12 mouse cellular contexts compared by ENCODE assay signal in genomic region chr11:94938296-94938695, GRCm38 (mm10). TPM values are rescaled to one million over a fixed set of nuclear protein-coding genes. Genes with fewer than 3 reads are reported as not detected.
A peak's percentile ranks its signal among the peaks of the same experiment; 100 is the strongest.
DNase-seq lines count a peak whose midpoint lies in the region; ATAC-seq and TF ChIP-seq lines count a peak whose summit lies in the region.
"Had no signal": no experiment of that assay in that cellular context is flagged by ENCODE, and none has a peak within 500 bp of the region (broad histone marks: within the 10 kb centered on the region; RNA-seq: fewer than 3 reads in every experiment).

No protein-coding gene starts in this region.

- H3K27ac ChIP-seq in lung, embryonic 16.5 days (ENCODE audit: low read length), result peak overlapping the region; percentile 30; the same call in 1 of the 2 replicates
- H3K27ac ChIP-seq in intestine, postnatal 0 days (ENCODE audit: low read depth, low read length), result no peak overlapping the region
- peak overlapping the region; percentile 61; the same call in 1 of the 2 replicates for H3K27ac ChIP-seq in stomach, postnatal 0 days (replicated peaks)

- H3K9ac ChIP-seq in lung, embryonic 16.5 days (ENCODE audit: low read length), result peak overlapping the region; percentile 36
- H3K9ac ChIP-seq in intestine, postnatal 0 days (ENCODE audit: low read depth, low read length), result no peak overlapping the region
- H3K9ac ChIP-seq in stomach, postnatal 0 days (ENCODE audit: low read length), result peak overlapping the region; percentile 82

- no peak for ATAC-seq in lung, embryonic 16.5 days (ENCODE audit: low read depth)
- ATAC-seq in intestine, postnatal 0 days, result no peak
- ATAC-seq in stomach, postnatal 0 days (ENCODE audit: low FRiP score, low TSS enrichment), result no peak

- H3K27me3 ChIP-seq in lung, embryonic 16.5 days (ENCODE audit: control insufficient read depth, insufficient read depth, low read depth, low read length), result peaks cover 4% of the 10 kb centered on the region; the same call in 1 of the 2 replicates
- peaks cover 35% of the 10 kb centered on the region for H3K27me3 ChIP-seq in intestine, postnatal 0 days (replicated peaks; ENCODE audit: control insufficient read depth, insufficient read depth, low read length)
- no peaks in the 10 kb centered on the region for H3K27me3 ChIP-seq in stomach, postnatal 0 days (ENCODE audit: control insufficient read depth, insufficient read depth, low read length)

- H3K36me3 ChIP-seq in lung, embryonic 16.5 days (ENCODE audit: control insufficient read depth, insufficient read depth, low read length), result peaks cover 17% of the 10 kb centered on the region; the same call in 1 of the 2 replicates
- H3K36me3 ChIP-seq in intestine, postnatal 0 days (ENCODE audit: control insufficient read depth, insufficient read depth), result peaks cover 13% of the 10 kb centered on the region; the same call in 1 of the 2 replicates
- H3K36me3 ChIP-seq in stomach, postnatal 0 days (ENCODE audit: control insufficient read depth, insufficient read depth, low read length), result peaks cover 32% of the 10 kb centered on the region

- intact Hi-C loops in left cerebral cortex, postnatal 4 days (cut with DNase I), result loop anchor here (5.0 kb wide), 2 partner anchors 34 to 206 kb away; no protein-coding TSS in a partner anchor

- TF ChIP-seq CTCF in intestine, postnatal 0 days (IDR thresholded peaks at IDR 0.05; ENCODE audit: low read depth), result no peak
- TF ChIP-seq CTCF in stomach, postnatal 0 days (IDR thresholded peaks at IDR 0.05; ENCODE audit: low read depth), result no peak

- peak overlapping the region; percentile 49 for H3K4me2 ChIP-seq in lung, embryonic 16.5 days (ENCODE audit: low read depth, low read length)
- H3K4me2 ChIP-seq in intestine, postnatal 0 days (replicated peaks; ENCODE audit: low read depth), result peak overlapping the region; percentile 69
- peak overlapping the region; percentile 57 for H3K4me2 ChIP-seq in stomach, postnatal 0 days (replicated peaks; ENCODE audit: low read depth)

- no peaks in the 10 kb centered on the region for H3K9me3 ChIP-seq in lung, embryonic 16.5 days (ENCODE audit: control insufficient read depth, low read length)
- H3K9me3 ChIP-seq in intestine, postnatal 0 days (ENCODE audit: control insufficient read depth), result no peaks in the 10 kb centered on the region
- H3K9me3 ChIP-seq in stomach, postnatal 0 days (ENCODE audit: control insufficient read depth, low read length), result no peaks in the 10 kb centered on the region

- 17% methylated on average over 9 of the region's 9 CpGs for WGBS in lung, embryonic 16.5 days
- 22% methylated on average over 9 of the region's 9 CpGs for WGBS in intestine, postnatal 0 days
- 16% methylated on average over 9 of the region's 9 CpGs for WGBS in stomach, postnatal 0 days

- peak overlapping the region; percentile 65 for H3K4me3 ChIP-seq in lung, embryonic 16.5 days (ENCODE audit: low read length)
- H3K4me3 ChIP-seq in intestine, postnatal 0 days (ENCODE audit: low read depth, low read length), result peak overlapping the region; percentile 46
- peak overlapping the region; percentile 66 for H3K4me3 ChIP-seq in stomach, postnatal 0 days (ENCODE audit: low read depth, low read length)

- no peak for TF ChIP-seq EP300 in stomach, postnatal 0 days (optimal IDR thresholded peaks at IDR 0.05)

- DNase-seq in gastrocnemius, postnatal 25 days, result peak; percentile 29
- no peak for DNase-seq in gastrocnemius, adult 8-10 months (ENCODE audit: low spot score in 2 of 2)
- no peak for DNase-seq in lung, postnatal 14 days
- no peak for DNase-seq in stomach, postnatal 0 days (ENCODE audit: low spot score)
- DNase-seq in adrenal gland, postnatal 10 days, result no peak
- DNase-seq in left cerebral cortex, postnatal 4 days, result no peak

- H3K4me1 ChIP-seq in lung, embryonic 16.5 days (replicated peaks; ENCODE audit: control insufficient read depth, insufficient read depth, low read length), result peaks cover 24% of the 10 kb centered on the region
- H3K4me1 ChIP-seq in intestine, postnatal 0 days (replicated peaks; ENCODE audit: control insufficient read depth, insufficient read depth, low read length), result no peaks in the 10 kb centered on the region
- H3K4me1 ChIP-seq in stomach, postnatal 0 days (replicated peaks; ENCODE audit: control insufficient read depth, insufficient read depth), result no peaks in the 10 kb centered on the region; the same call in 1 of the 2 replicates

RNA-seq across cellular contexts. Expression of gene Col1a1, which starts 2.3 kb away (rescaled TPM):
- 1,000 to 10,000 TPM; 1,080 to 1,200 TPM for total RNA-seq in gastrocnemius, postnatal 25 days (2021)
- 10 to 100 TPM; 30.9 to 90.6 (median 45.9) TPM for total RNA-seq in gastrocnemius, adult 8-10 months (2022)
- polyA plus RNA-seq in lung, embryonic 16.5 days (2015; fragmentation: Nextera tagmentation; extraction: Ambion mirVana), result 1,180 and 1,421 TPM in 2 replicates
- 338 and 367 TPM in 2 replicates for polyA plus RNA-seq in intestine, postnatal 0 days (2015; fragmentation: Nextera tagmentation; extraction: Ambion mirVana)
- 816 and 869 TPM in 2 replicates for polyA plus RNA-seq in stomach, postnatal 0 days (2015; fragmentation: Nextera tagmentation; extraction: Ambion mirVana)
- 1,000 to 10,000 TPM in 1 of 2 experiments, 100 to 1,000 TPM in 1; 763 to 1,573 TPM for total RNA-seq in adrenal gland, postnatal 10 days (2021)
- 10 to 100 TPM; 62.8 to 70.4 TPM for total RNA-seq in left cerebral cortex, postnatal 4 days (2021)
- total RNA-seq: hematopoietic stem cell, adult 5-6 weeks had no signal

RNA-seq across cellular contexts. Expression of gene Hils1, which starts 29.1 kb away (rescaled TPM):
- total RNA-seq in gastrocnemius, postnatal 25 days (2021), result not detected
- not detected for total RNA-seq in gastrocnemius, adult 8-10 months (2022)
- not detected in 2 replicates for polyA plus RNA-seq in lung, embryonic 16.5 days (2015; fragmentation: Nextera tagmentation; extraction: Ambion mirVana)
- polyA plus RNA-seq in intestine, postnatal 0 days (2015; fragmentation: Nextera tagmentation; extraction: Ambion mirVana), result not detected in 2 replicates
- not detected in 2 replicates for polyA plus RNA-seq in stomach, postnatal 0 days (2015; fragmentation: Nextera tagmentation; extraction: Ambion mirVana)
- total RNA-seq in adrenal gland, postnatal 10 days (2021), result not detected
- total RNA-seq in left cerebral cortex, postnatal 4 days (2021), result under 1 TPM in 1 of 2 experiments, not detected in 1; 0.46 TPM
- total RNA-seq: hematopoietic stem cell, adult 5-6 weeks; left cerebral cortex, postnatal 25 days had no signal
- polyA plus RNA-seq: C2C12; spleen, adult 2 months had no signal

RNA-seq across cellular contexts. Expression of gene Sgca, which starts 37.8 kb away (rescaled TPM):
- total RNA-seq in gastrocnemius, postnatal 25 days (2021), result 100 to 1,000 TPM; 255 to 276 TPM
- total RNA-seq in gastrocnemius, adult 8-10 months (2022), result 100 to 1,000 TPM; 272 to 306 (median 288) TPM
- polyA plus RNA-seq in lung, embryonic 16.5 days (2015; fragmentation: Nextera tagmentation; extraction: Ambion mirVana), result 1.3 and 1.4 TPM in 2 replicates
- polyA plus RNA-seq in intestine, postnatal 0 days (2015; fragmentation: Nextera tagmentation; extraction: Ambion mirVana), result 0.18 and 0.55 TPM in 2 replicates
- polyA plus RNA-seq in stomach, postnatal 0 days (2015; fragmentation: Nextera tagmentation; extraction: Ambion mirVana), result 0.47 and 0.80 TPM in 2 replicates
- total RNA-seq in adrenal gland, postnatal 10 days (2021), result 10 to 100 TPM in 1 of 2 experiments, 1 to 10 TPM in 1; 4.5 to 16.8 TPM
- not detected for total RNA-seq in left cerebral cortex, postnatal 4 days (2021)
- total RNA-seq: hematopoietic stem cell, adult 5-6 weeks had no signal

RNA-seq across cellular contexts. Expression of gene Ppp1r9b, which starts 52.5 kb away (rescaled TPM):
- total RNA-seq in gastrocnemius, postnatal 25 days (2021), result 10 to 100 TPM; 21.8 to 30.0 TPM
- 10 to 100 TPM; 15.8 to 23.9 (median 19.4) TPM for total RNA-seq in gastrocnemius, adult 8-10 months (2022)
- polyA plus RNA-seq in lung, embryonic 16.5 days (2015; fragmentation: Nextera tagmentation; extraction: Ambion mirVana), result 8.2 and 8.3 TPM in 2 replicates
- 6.3 and 7.1 TPM in 2 replicates for polyA plus RNA-seq in intestine, postnatal 0 days (2015; fragmentation: Nextera tagmentation; extraction: Ambion mirVana)
- polyA plus RNA-seq in stomach, postnatal 0 days (2015; fragmentation: Nextera tagmentation; extraction: Ambion mirVana), result 4.9 and 5.4 TPM in 2 replicates
- 10 to 100 TPM; 83.3 to 96.2 TPM for total RNA-seq in adrenal gland, postnatal 10 days (2021)
- total RNA-seq in left cerebral cortex, postnatal 4 days (2021), result 100 to 1,000 TPM; 273 to 276 TPM

Comparison
In these comparisons a context has a peak if more than half of its experiments do, and no peak if none do; other contexts are left out.
1. RNA of gene Col1a1, which starts 2.3 kb away (total RNA-seq): 763 to 1,573 TPM in adrenal gland, postnatal 10 days and 1,080 to 1,200 TPM in gastrocnemius, postnatal 25 days; 62.8 to 70.4 TPM in left cerebral cortex, postnatal 4 days and 30.9 to 90.6 TPM in gastrocnemius, adult 8-10 months; every median in the first group is over 4 times any median in the second.
2. RNA of gene Sgca, which starts 37.8 kb away (total RNA-seq): 272 to 306 TPM in gastrocnemius, adult 8-10 months and 255 to 276 TPM in gastrocnemius, postnatal 25 days; 4.5 to 16.8 TPM in adrenal gland, postnatal 10 days and not detected in left cerebral cortex, postnatal 4 days; every median in the first group is over 10 times any median in the second.
3. Peak in every context shown above with its lines, with median percentiles within 50 percentile points of each other: H3K4me2 ChIP-seq and H3K4me3 ChIP-seq.